Mouse (Mus musculus) layer of hippocampus, postnatal 36 days (tissue): ENCODE measurements around the gene Ndnf. TPM values are rescaled to one million over a fixed set of nuclear protein-coding genes. Genes with fewer than 3 reads are reported as not detected.

Experiments
- DNase-seq, 2 experiments: peaks; one replicate each; pipeline ENCODE4 v3.0.0; 2022
- total RNA-seq, 2 experiments: library from RNA; stranded (reverse); gene quantifications; 2 replicates each; pipeline ENCODE4 v1.2.3; 2021

The Ndnf gene
- total RNA-seq, 2 experiments from 2014 or later = 20.6 to 23.1 TPM

- no peak for DNase-seq
These were observed 87.8 kb downstream of the Ndnf start for GRCm38 (mm10) chr6:65759174-65759573.

DNA sequence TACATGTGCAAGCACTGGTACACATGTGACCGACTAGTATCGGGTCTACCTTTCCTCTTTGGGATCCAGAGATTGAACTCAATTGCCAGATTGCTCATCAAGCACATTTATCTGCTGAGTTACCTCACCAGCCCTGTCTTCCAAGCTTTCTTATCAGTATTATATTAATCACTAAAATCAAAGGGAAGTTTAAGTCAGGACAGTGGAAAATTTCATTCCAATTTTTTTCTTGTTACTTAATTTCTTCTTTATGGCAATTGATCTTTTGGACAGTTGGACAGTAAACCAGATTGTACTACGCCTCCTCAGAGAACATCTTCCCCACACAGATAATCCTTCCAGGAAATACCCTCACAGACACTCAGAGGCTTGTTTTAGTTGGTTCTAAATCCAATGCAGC is 88.7 kb downstream of the Ndnf start:
- no peak for DNase-seq

Other genes starting within 250 kb of the Ndnf start
- gene Tnip3, start 146.3 kb upstream of the Ndnf start, total RNA-seq = not detected
- 10 to 100 TPM; 35.1 to 41.7 TPM for gene Prdm5, start 107.4 kb downstream of the Ndnf start, total RNA-seq